Mouse (Mus musculus): Measurements from ENCODE around the gene Prmt8.

Gene Prmt8

GRCm38 (mm10) chr6:127661717-127662292 lies 107.5 kb downstream of the Prmt8 start:
- DNase-seq (ENCODE audit: low read depth, low spot score) = no peak

DNA sequence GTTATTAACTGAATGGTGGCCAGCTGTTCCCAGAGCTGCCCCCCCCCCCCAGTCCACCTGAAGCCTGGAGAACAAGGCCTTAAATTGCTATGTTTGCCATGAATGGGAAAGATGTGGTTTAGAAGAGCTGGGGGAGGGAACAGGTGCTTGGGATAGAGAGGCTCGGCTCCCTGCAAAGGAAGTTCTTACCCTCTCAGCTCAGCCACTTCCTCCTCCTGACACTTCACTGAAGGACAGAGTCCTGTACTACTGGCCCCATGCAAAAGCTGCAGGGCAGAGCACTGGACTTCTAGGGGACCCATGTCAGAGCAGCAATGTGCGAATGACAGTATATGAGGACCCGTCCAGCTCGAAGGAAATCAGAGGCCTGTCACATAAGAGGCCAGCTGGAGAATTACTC lies 109.3 kb downstream of the Prmt8 start:
- DNase-seq (ENCODE audit: low read depth, low spot score) = no peak

GRCm38 (mm10) chr6:127659472-127659871 lies 109.8 kb downstream of the Prmt8 start:
- no peak for DNase-seq (ENCODE audit: low read depth, low spot score)

DNA sequence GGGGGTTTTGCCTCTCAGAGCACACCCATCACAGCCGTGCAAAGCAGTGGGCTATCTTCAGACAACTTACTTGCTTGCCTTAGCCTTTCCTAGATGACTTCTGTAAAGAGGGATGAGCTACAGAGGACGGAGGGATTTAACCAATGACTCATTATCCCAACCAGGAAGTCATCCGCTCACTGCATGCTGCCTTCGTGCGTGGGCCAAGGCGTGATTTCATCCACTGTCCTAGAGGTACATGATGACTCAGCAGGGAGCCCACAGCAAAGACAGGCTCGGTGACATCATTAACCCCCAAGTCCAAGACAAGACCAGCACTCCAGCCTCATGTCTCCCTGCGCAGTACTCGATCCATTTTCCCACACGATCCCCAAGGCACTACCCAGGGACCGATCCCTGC lies 112.1 kb downstream of the Prmt8 start:
- no peak for DNase-seq (ENCODE audit: low read depth, low spot score)

- no peak for DNase-seq (ENCODE audit: low read depth, low spot score)
Measured at GRCm38 (mm10) chr6:127655988-127656387, 113.3 kb downstream of the Prmt8 start.

GRCm38 (mm10) chr6:127641077-127641801 lies 128.0 kb downstream of the Prmt8 start:
- no peak for DNase-seq (ENCODE audit: low read depth, low spot score)
